Mouse (Mus musculus): ENCODE data around the gene Tas2r102. TPM values are rescaled to one million over a fixed set of nuclear protein-coding genes. Genes with fewer than 3 reads are reported as not detected.
A peak's percentile ranks its signal among the peaks of the same experiment; 100 is the strongest.

The Tas2r102 gene
- not detected in 2 replicates for polyA plus RNA-seq (2014; fragmentation: Nextera tagmentation; extraction: Ambion mirVana)

GRCm38 (mm10) chr6:132761831-132762230, at the start of gene Tas2r102:
TSS of gene Tas2r102 (plus strand) at chr6:132762131.
- H3K4me2 ChIP-seq (ENCODE audit: low read depth, low read length), result no peak within 1 kb of the TSS
- H3K36me3 ChIP-seq (ENCODE audit: control insufficient read depth, insufficient read depth, low read length), result no peaks in the 10 kb centered on the region
- H3K9me3 ChIP-seq (ENCODE audit: control insufficient read depth, low read length), result no peaks in the 10 kb centered on the region
- H3K27ac ChIP-seq (replicated peaks; ENCODE audit: low read depth, low read length), result no peak within 1 kb of the TSS
- no peak within 1 kb of the TSS for H3K4me3 ChIP-seq (ENCODE audit: low read depth, low read length)
- H3K9ac ChIP-seq (ENCODE audit: low read depth, low read length), result no peak within 1 kb of the TSS
- no peaks in the 10 kb centered on the region for H3K27me3 ChIP-seq (replicated peaks; ENCODE audit: control insufficient read depth, insufficient read depth, low read length)
- ATAC-seq (ENCODE audit: low read depth), result no peak
- 86% methylated on average over 2 of the region's 2 CpGs for WGBS
- H3K4me1 ChIP-seq (ENCODE audit: control insufficient read depth, insufficient read depth, low read length), result no peaks in the 10 kb centered on the region
- no peak for DNase-seq (ENCODE audit: low spot score)

DNA sequence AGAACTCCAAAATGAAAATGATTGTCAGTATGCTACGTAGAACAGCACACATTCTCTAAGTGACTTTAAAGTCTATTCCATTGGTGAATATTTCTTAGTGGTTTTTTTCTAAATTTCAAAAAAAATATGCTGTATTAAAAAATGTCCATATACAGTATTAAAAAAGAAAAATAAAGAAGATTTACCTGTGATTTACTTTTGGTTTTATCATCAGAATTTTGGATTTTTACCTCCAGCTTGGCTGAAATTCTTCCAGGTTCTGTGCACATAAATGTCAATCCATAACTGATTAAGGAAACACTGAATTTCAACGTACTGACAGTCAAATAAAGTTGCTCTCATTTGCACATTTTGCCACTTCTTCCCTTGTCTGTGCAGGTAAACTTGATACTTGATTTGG, 24.0 kb upstream of the Tas2r102 start, which contains the start of gene Tas2r115:
Tas2r115 (minus strand) TSS at position 101 of the 400 bp plus-strand sequence.
- WGBS, result 66% methylated on average over 2 of the region's 2 CpGs
- H3K9ac ChIP-seq (ENCODE audit: low read depth, low read length), result no peak within 1 kb of the TSS

DNA sequence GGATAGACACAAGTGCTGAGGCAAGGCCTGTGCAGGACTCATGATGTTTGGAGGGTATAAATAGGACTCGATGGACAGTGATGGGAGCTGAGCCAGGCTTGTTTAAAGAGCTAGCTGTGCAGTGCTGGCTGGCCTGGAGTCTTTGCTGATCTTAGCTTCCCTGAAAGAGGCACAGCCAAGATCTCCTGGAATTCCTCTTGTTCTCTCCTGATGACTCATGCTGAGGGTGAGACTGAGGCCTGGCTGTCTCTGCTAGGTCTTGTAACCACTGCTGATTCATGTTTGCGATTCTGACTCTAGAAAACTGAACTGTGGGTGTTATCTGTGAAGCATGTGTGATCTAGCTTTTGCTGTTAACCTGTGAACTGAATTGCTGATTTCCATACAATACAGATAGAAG, 11.7 kb upstream of the Tas2r102 start:
- ATAC-seq (ENCODE audit: low read depth), result no peak
- Histone ChIP-seq H3K4me1 (ENCODE audit: control insufficient read depth, insufficient read depth, low read length) (no peaks in the 10 kb centered on the region), H3K4me3 (ENCODE audit: low read depth, low read length) (no peak overlapping the region), H3K9ac (ENCODE audit: low read depth, low read length) (no peak overlapping the region), H3K36me3 (ENCODE audit: control insufficient read depth, insufficient read depth, low read length) (no peaks in the 10 kb centered on the region), H3K27me3 (replicated peaks; ENCODE audit: control insufficient read depth, insufficient read depth, low read length) (no peaks in the 10 kb centered on the region), H3K9me3 (ENCODE audit: control insufficient read depth, low read length) (no peaks in the 10 kb centered on the region), H3K4me2 (ENCODE audit: low read depth, low read length) (no peak overlapping the region), H3K27ac (replicated peaks; ENCODE audit: low read depth, low read length) (no peak overlapping the region)
- 84% methylated on average over 2 of the region's 2 CpGs for WGBS
- no peak for DNase-seq (ENCODE audit: low spot score)

More for the DNA sequence above, 24.0 kb upstream of the Tas2r102 start, which contains the start of gene Tas2r115:
- no peaks in the 10 kb centered on the region for H3K36me3 ChIP-seq (ENCODE audit: control insufficient read depth, insufficient read depth, low read length)
- no peaks in the 10 kb centered on the region for H3K4me1 ChIP-seq (ENCODE audit: control insufficient read depth, insufficient read depth, low read length)
- no peaks in the 10 kb centered on the region for H3K9me3 ChIP-seq (ENCODE audit: control insufficient read depth, low read length)
- no peak within 1 kb of the TSS for H3K27ac ChIP-seq (replicated peaks; ENCODE audit: low read depth, low read length)
- DNase-seq (ENCODE audit: low spot score) (no peak), ATAC-seq (ENCODE audit: low read depth) (no peak)
- H3K4me3 ChIP-seq (ENCODE audit: low read depth, low read length), result no peak within 1 kb of the TSS
- no peak within 1 kb of the TSS for H3K4me2 ChIP-seq (ENCODE audit: low read depth, low read length)
- H3K27me3 ChIP-seq (replicated peaks; ENCODE audit: control insufficient read depth, insufficient read depth, low read length), result no peaks in the 10 kb centered on the region

GRCm38 (mm10) chr6:132754430-132754829, 7.5 kb upstream of the Tas2r102 start, which contains the start of gene Tas2r124:
TSS of gene Tas2r124 (plus strand) at chr6:132754730.
- 89% methylated on average over 1 of the region's 1 CpGs for WGBS
- no peak within 1 kb of the TSS for H3K4me3 ChIP-seq (ENCODE audit: low read depth, low read length)
- H3K36me3 ChIP-seq (ENCODE audit: control insufficient read depth, insufficient read depth, low read length), result no peaks in the 10 kb centered on the region
- H3K9ac ChIP-seq (ENCODE audit: low read depth, low read length), result no peak within 1 kb of the TSS
- no peaks in the 10 kb centered on the region for H3K9me3 ChIP-seq (ENCODE audit: control insufficient read depth, low read length)
- no peak within 1 kb of the TSS for H3K27ac ChIP-seq (replicated peaks; ENCODE audit: low read depth, low read length)
- no peak within 1 kb of the TSS for H3K4me2 ChIP-seq (ENCODE audit: low read depth, low read length)
- no peak for DNase-seq (ENCODE audit: low spot score)
- ATAC-seq (ENCODE audit: low read depth), result no peak
- H3K27me3 ChIP-seq (replicated peaks; ENCODE audit: control insufficient read depth, insufficient read depth, low read length), result no peaks in the 10 kb centered on the region
- H3K4me1 ChIP-seq (ENCODE audit: control insufficient read depth, insufficient read depth, low read length), result no peaks in the 10 kb centered on the region

DNA sequence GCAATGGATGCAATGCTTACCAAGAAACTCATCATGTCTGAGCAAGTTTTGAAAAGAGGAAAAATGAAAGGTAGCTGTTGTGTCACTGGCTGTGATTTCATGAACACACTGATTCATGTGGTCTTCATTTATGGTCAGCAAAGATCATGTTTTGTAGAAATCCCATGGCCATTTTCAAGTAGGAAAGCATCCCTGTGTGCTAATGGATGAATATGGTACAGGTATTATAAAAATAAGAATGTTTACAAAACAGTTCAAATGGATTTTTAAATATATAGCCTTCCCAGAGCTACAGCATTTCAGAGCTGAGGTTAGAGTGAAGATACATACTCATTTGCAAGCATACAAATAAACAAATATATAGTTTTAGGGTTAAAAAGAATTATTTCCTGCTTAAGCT, 16.1 kb downstream of the Tas2r102 start, which contains the start of gene Tas2r136:
Tas2r136 (minus strand) TSS at position 101 of the 400 bp plus-strand sequence.
- H3K9me3 ChIP-seq (ENCODE audit: control insufficient read depth, low read length), result no peaks in the 10 kb centered on the region
- H3K4me2 ChIP-seq (ENCODE audit: low read depth, low read length), result no peak within 1 kb of the TSS
- no peaks in the 10 kb centered on the region for H3K4me1 ChIP-seq (ENCODE audit: control insufficient read depth, insufficient read depth, low read length)
- H3K4me3 ChIP-seq (ENCODE audit: low read depth, low read length), result no peak within 1 kb of the TSS
- no peak within 1 kb of the TSS for H3K27ac ChIP-seq (replicated peaks; ENCODE audit: low read depth, low read length)
- DNase-seq (ENCODE audit: low spot score) (no peak), ATAC-seq (ENCODE audit: low read depth) (no peak)
- H3K9ac ChIP-seq (ENCODE audit: low read depth, low read length), result no peak within 1 kb of the TSS
- no peaks in the 10 kb centered on the region for H3K36me3 ChIP-seq (ENCODE audit: control insufficient read depth, insufficient read depth, low read length)
- no peaks in the 10 kb centered on the region for H3K27me3 ChIP-seq (replicated peaks; ENCODE audit: control insufficient read depth, insufficient read depth, low read length)

DNA sequence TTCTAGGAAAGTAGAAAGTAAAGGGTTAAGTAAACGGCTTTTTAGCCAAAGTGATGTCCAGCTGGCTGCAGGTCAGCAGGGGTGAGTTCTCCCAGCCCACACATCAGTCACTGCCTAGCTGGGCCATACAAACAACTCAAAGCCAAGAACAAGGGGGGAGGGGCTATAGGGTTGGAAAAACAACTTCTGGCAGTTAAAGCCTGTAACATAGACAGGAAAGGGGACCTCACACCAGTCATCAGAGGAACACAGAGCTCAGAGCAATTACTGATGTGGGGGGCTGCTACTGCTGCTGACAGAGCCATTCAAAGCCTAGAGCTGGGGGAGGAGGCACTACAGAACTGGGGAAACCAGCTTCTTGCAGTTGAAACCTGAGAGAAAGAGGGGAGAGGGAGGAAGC, 33.5 kb downstream of the Tas2r102 start:
- Histone ChIP-seq H3K4me2 (ENCODE audit: low read depth, low read length) (no peak overlapping the region), H3K9me3 (ENCODE audit: control insufficient read depth, low read length) (peaks cover 12% of the 10 kb centered on the region; the same call in 1 of the 2 replicates), H3K27ac (replicated peaks; ENCODE audit: low read depth, low read length) (no peak overlapping the region), H3K4me1 (ENCODE audit: control insufficient read depth, insufficient read depth, low read length) (no peaks in the 10 kb centered on the region), H3K36me3 (ENCODE audit: control insufficient read depth, insufficient read depth, low read length) (no peaks in the 10 kb centered on the region), H3K9ac (ENCODE audit: low read depth, low read length) (no peak overlapping the region), H3K4me3 (ENCODE audit: low read depth, low read length) (no peak overlapping the region), H3K27me3 (replicated peaks; ENCODE audit: control insufficient read depth, insufficient read depth, low read length) (no peaks in the 10 kb centered on the region)
- DNase-seq (ENCODE audit: low spot score), result peak; percentile 0
- whole genome bisulfite sequencing, result 22% methylated on average over 1 of the region's 1 CpGs
- no peak for ATAC-seq (ENCODE audit: low read depth)

DNA sequence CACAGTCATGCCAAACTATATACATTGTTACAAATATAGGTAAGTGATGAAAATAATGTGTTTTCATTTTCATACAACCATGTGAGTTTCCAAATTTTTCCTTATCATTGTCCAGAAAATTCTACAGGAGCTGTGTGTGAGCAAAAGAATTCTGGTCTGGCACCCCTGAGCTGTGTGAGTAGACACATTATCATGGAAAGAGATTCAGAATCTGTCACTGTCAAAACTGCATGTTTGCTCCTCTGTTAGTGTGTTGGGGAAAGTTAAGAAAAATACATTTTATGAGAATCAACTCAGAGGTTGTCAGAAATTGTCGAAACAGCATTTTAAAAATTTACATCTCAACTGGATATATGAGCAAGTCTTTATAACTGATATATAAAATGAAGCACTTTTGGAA, 40.6 kb downstream of the Tas2r102 start, which contains the start of gene Tas2r117:
Tas2r117 (plus strand) TSS at position 301 of the 400 bp plus-strand sequence.
- no peak within 1 kb of the TSS for H3K9ac ChIP-seq (ENCODE audit: low read depth, low read length)
- H3K4me3 ChIP-seq (ENCODE audit: low read depth, low read length), result no peak within 1 kb of the TSS
- DNase-seq (ENCODE audit: low spot score) (no peak), ATAC-seq (ENCODE audit: low read depth) (no peak)
- no peaks in the 10 kb centered on the region for H3K27me3 ChIP-seq (replicated peaks; ENCODE audit: control insufficient read depth, insufficient read depth, low read length)
- H3K4me1 ChIP-seq (ENCODE audit: control insufficient read depth, insufficient read depth, low read length), result no peaks in the 10 kb centered on the region
- H3K9me3 ChIP-seq (ENCODE audit: control insufficient read depth, low read length), result no peaks in the 10 kb centered on the region
- 84% methylated on average over 1 of the region's 1 CpGs for WGBS
- H3K36me3 ChIP-seq (ENCODE audit: control insufficient read depth, insufficient read depth, low read length), result no peaks in the 10 kb centered on the region
- H3K27ac ChIP-seq (replicated peaks; ENCODE audit: low read depth, low read length), result no peak within 1 kb of the TSS
- no peak within 1 kb of the TSS for H3K4me2 ChIP-seq (ENCODE audit: low read depth, low read length)

Other genes starting within 250 kb of the Tas2r102 start
- not detected in 2 replicates for gene Prh1, start 192.3 kb upstream of the Tas2r102 start, polyA plus RNA-seq (2014; fragmentation: Nextera tagmentation; extraction: Ambion mirVana)
- gene Prp2, start 166.2 kb upstream of the Tas2r102 start, polyA plus RNA-seq (2014; fragmentation: Nextera tagmentation; extraction: Ambion mirVana), result not detected in 2 replicates
- not detected in 2 replicates for gene A630073D07Rik, start 110.6 kb upstream of the Tas2r102 start, polyA plus RNA-seq (2014; fragmentation: Nextera tagmentation; extraction: Ambion mirVana)
- not detected in 2 replicates for gene Tas2r120, start 105.2 kb upstream of the Tas2r102 start, polyA plus RNA-seq (2014; fragmentation: Nextera tagmentation; extraction: Ambion mirVana)
- gene Tas2r121, start 61.1 kb upstream of the Tas2r102 start, polyA plus RNA-seq (2014; fragmentation: Nextera tagmentation; extraction: Ambion mirVana), result not detected in 2 replicates
- not detected in 2 replicates for gene Tas2r122, start 50.2 kb upstream of the Tas2r102 start, polyA plus RNA-seq (2014; fragmentation: Nextera tagmentation; extraction: Ambion mirVana)
- not detected in 2 replicates for gene Tas2r115, start 24.1 kb upstream of the Tas2r102 start, polyA plus RNA-seq (2014; fragmentation: Nextera tagmentation; extraction: Ambion mirVana)
- not detected in 2 replicates for gene Tas2r124, start 7.4 kb upstream of the Tas2r102 start, polyA plus RNA-seq (2014; fragmentation: Nextera tagmentation; extraction: Ambion mirVana)
- not detected in 2 replicates for gene Tas2r136, start 16.0 kb downstream of the Tas2r102 start, polyA plus RNA-seq (2014; fragmentation: Nextera tagmentation; extraction: Ambion mirVana)
- gene Tas2r117, start 40.7 kb downstream of the Tas2r102 start, polyA plus RNA-seq (2014; fragmentation: Nextera tagmentation; extraction: Ambion mirVana), result not detected in 2 replicates
- gene Tas2r123, start 85.0 kb downstream of the Tas2r102 start, polyA plus RNA-seq (2014; fragmentation: Nextera tagmentation; extraction: Ambion mirVana), result not detected in 2 replicates
- not detected in 2 replicates for gene Tas2r116, start 93.3 kb downstream of the Tas2r102 start, polyA plus RNA-seq (2014; fragmentation: Nextera tagmentation; extraction: Ambion mirVana)
- gene Tas2r110, start 105.9 kb downstream of the Tas2r102 start, polyA plus RNA-seq (2014; fragmentation: Nextera tagmentation; extraction: Ambion mirVana), result not detected in 2 replicates
- gene Tas2r113, start 130.9 kb downstream of the Tas2r102 start, polyA plus RNA-seq (2014; fragmentation: Nextera tagmentation; extraction: Ambion mirVana), result not detected in 2 replicates
- gene Tas2r125, start 147.5 kb downstream of the Tas2r102 start, polyA plus RNA-seq (2014; fragmentation: Nextera tagmentation; extraction: Ambion mirVana), result not detected in 2 replicates
- gene Tas2r129, start 189.0 kb downstream of the Tas2r102 start, polyA plus RNA-seq (2014; fragmentation: Nextera tagmentation; extraction: Ambion mirVana), result not detected in 2 replicates
- not detected in 2 replicates for gene Tas2r131, start 195.8 kb downstream of the Tas2r102 start, polyA plus RNA-seq (2014; fragmentation: Nextera tagmentation; extraction: Ambion mirVana)
- gene Tas2r109, start 218.8 kb downstream of the Tas2r102 start, polyA plus RNA-seq (2014; fragmentation: Nextera tagmentation; extraction: Ambion mirVana), result not detected in 2 replicates